Mouse (Mus musculus) MEL (cell line): ENCODE measurements around the gene Arhgef39. TPM values are rescaled to one million over a fixed set of nuclear protein-coding genes. Genes with fewer than 3 reads are reported as not detected.
A peak's percentile ranks its signal among the peaks of the same experiment; 100 is the strongest.

Source experiments
- DNase-seq: peaks from one replicate; pipeline ENCODE4 v3.0.0; 2011; ENCODE audit warnings: low read depth, low spot score
- H3K27ac ChIP-seq: 2 replicates; pipeline ENCODE4 v1.5.1; 2012; ENCODE audit warnings: low read depth, mild to moderate bottlenecking, control low read depth, low read length, moderate library complexity; ENCODE audit not compliant: control insufficient read depth
- H3K27me3 ChIP-seq, 2 experiments: fragments of 150-350 bp in 1 of 2; sonication (generic) in 1 of 2; 2 replicates each; pipeline ENCODE4 v1.6.1; 2012; ENCODE audit warnings: low read length in 2 of 2, mild to moderate bottlenecking in 2 of 2, improper control_type of control experiment in 1 of 2, moderate library complexity in 1 of 2; ENCODE audit not compliant: insufficient read depth in 2 of 2, control insufficient read depth in 1 of 2
- H3K36me3 ChIP-seq, 2 experiments: 2 replicates each; pipeline ENCODE4 v1.6.1; 2012 to 2014; ENCODE audit warnings: low read length in 2 of 2, improper control_type of control experiment in 1 of 2, inconsistent platforms in 1 of 2, mild to moderate bottlenecking in 1 of 2; ENCODE audit not compliant: insufficient read depth in 2 of 2, control insufficient read depth in 1 of 2
- H3K4me1 ChIP-seq, 2 experiments: fragments of 150-350 bp in 1 of 2; sonication (generic) in 1 of 2; 2 replicates each; pipeline ENCODE4 v1.6.1; 2012; ENCODE audit warnings: low read length in 2 of 2, improper control_type of control experiment in 1 of 2, mild to moderate bottlenecking in 1 of 2; ENCODE audit not compliant: insufficient read depth in 2 of 2, control insufficient read depth in 1 of 2
- H3K4me3 ChIP-seq, 2 experiments: fragments of 150-350 bp in 1 of 2; sonication (generic) in 1 of 2; 2 replicates each; pipeline ENCODE4 v1.5.1; 2012; ENCODE audit warnings: low read depth in 2 of 2, low read length in 2 of 2, mild to moderate bottlenecking in 2 of 2, moderate library complexity in 2 of 2, control low read depth in 1 of 2, improper control_type of control experiment in 1 of 2; ENCODE audit not compliant: control insufficient read depth in 1 of 2, insufficient read depth in 1 of 2
- H3K79me2 ChIP-seq: 2 replicates; pipeline ENCODE4 v1.6.1; 2012; ENCODE audit warnings: mild to moderate bottlenecking, low read length, moderate library complexity; ENCODE audit not compliant: control insufficient read depth, poor library complexity, insufficient read depth
- H3K9ac ChIP-seq: 2 replicates; pipeline ENCODE4 v1.6.1; 2012; ENCODE audit warnings: low read depth, mild to moderate bottlenecking, control low read depth, low read length, moderate library complexity; ENCODE audit not compliant: control insufficient read depth, poor library complexity, severe bottlenecking
- H3K9me3 ChIP-seq: fragments of 150-350 bp; sonication (generic); replicated peaks from 2 replicates; pipeline ENCODE4 v1.6.1; 2012; ENCODE audit warnings: mild to moderate bottlenecking, low read length, improper control_type of control experiment, moderate library complexity; ENCODE audit not compliant: insufficient read depth
- CHD2 ChIP-seq: IDR thresholded peaks from 2 replicates; pipeline ENCODE4 v1.6.1; 2011; ENCODE audit warnings: low read length, improper control_type of control experiment
- CTCF ChIP-seq, 3 experiments: IDR thresholded peaks in 2 of 3; conservative IDR thresholded peaks in 1 of 3; 2 replicates each; pipeline ENCODE4 v1.5.1; 2011 to 2012; ENCODE audit warnings: low read length in 3 of 3, low read depth in 2 of 3, mild to moderate bottlenecking in 2 of 3, improper control_type of control experiment in 1 of 3, inconsistent platforms in 1 of 3, mixed read lengths in 1 of 3, moderate library complexity in 1 of 3; ENCODE audit not compliant: control insufficient read depth in 1 of 3, insufficient read depth in 1 of 3, poor library complexity in 1 of 3, severe bottlenecking in 1 of 3
- E2F4 ChIP-seq: IDR thresholded peaks from 2 replicates; pipeline ENCODE4 v1.6.1; 2011; ENCODE audit warnings: low read depth, low read length, improper control_type of control experiment, borderline replicate concordance
- EP300 ChIP-seq, 2 experiments: IDR thresholded peaks; 2 replicates each; pipeline ENCODE4 v1.6.1; 2011; ENCODE audit warnings: improper control_type of control experiment in 2 of 2, low read length in 2 of 2, low read depth in 1 of 2, mild to moderate bottlenecking in 1 of 2
- ETS1 ChIP-seq: IDR thresholded peaks from 2 replicates; pipeline ENCODE4 v1.6.1; 2012; ENCODE audit warnings: low read depth, mild to moderate bottlenecking, inconsistent platforms, low read length, improper control_type of control experiment, moderate library complexity
- GABPA ChIP-seq: IDR thresholded peaks from 2 replicates; pipeline ENCODE4 v1.6.1; 2012; ENCODE audit warnings: low read depth, mild to moderate bottlenecking, inconsistent platforms, low read length, improper control_type of control experiment, moderate library complexity
- TAL1 ChIP-seq: IDR thresholded peaks from 2 replicates; pipeline ENCODE4 v1.6.1; 2012; ENCODE audit warnings: mild to moderate bottlenecking, inconsistent platforms, low read length, moderate library complexity, mixed read lengths
- TCF12 ChIP-seq: IDR thresholded peaks from 2 replicates; pipeline ENCODE4 v1.6.1; 2014; ENCODE audit warnings: low read depth, mild to moderate bottlenecking, inconsistent platforms, low read length, improper control_type of control experiment, moderate library complexity
- USF1 ChIP-seq: IDR thresholded peaks from 2 replicates; pipeline ENCODE4 v1.6.1; 2014; ENCODE audit warnings: low read depth, mild to moderate bottlenecking, inconsistent platforms, low read length, improper control_type of control experiment, moderate library complexity
- USF2 ChIP-seq, 2 experiments: IDR thresholded peaks; 2 replicates each; pipeline ENCODE4 v1.6.1; 2011 to 2012; ENCODE audit warnings: improper control_type of control experiment in 2 of 2, low read length in 2 of 2, borderline replicate concordance in 1 of 2, inconsistent platforms in 1 of 2, low read depth in 1 of 2, mild to moderate bottlenecking in 1 of 2; ENCODE audit not compliant: insufficient read depth in 1 of 2
- ZMIZ1 ChIP-seq: IDR thresholded peaks from 2 replicates; pipeline ENCODE4 v1.6.1; 2012; ENCODE audit warnings: low read depth, mild to moderate bottlenecking, inconsistent platforms, low read length, improper control_type of control experiment, moderate library complexity
- ZNF384 ChIP-seq: IDR thresholded peaks from 2 replicates; pipeline ENCODE4 v1.6.1; 2012; ENCODE audit warnings: low read depth, mild to moderate bottlenecking, inconsistent platforms, low read length, improper control_type of control experiment
- polyA plus RNA-seq, 2 experiments: library from polyadenylated mRNA; stranded (reverse) in 1 of 2; unstranded in 1 of 2; fragments of >175 nt in 1 of 2; fragments of >200 nt in 1 of 2; gene quantifications; 2 replicates each; pipeline versions ENCODE4 v1.2.1 to v1.2.4; 2012; ENCODE audit warnings: low replicate concordance in 2 of 2, low read depth in 1 of 2; ENCODE audit not compliant: insufficient read length in 2 of 2, insufficient read depth in 1 of 2, missing spikeins in 1 of 2
- total RNA-seq: library from RNA; depleted of rRNA; stranded (reverse); fragments of 300-350 nt; gene quantifications from 2 replicates; pipeline ENCODE4 v1.2.3, GENCODE M21; 2012

Arhgef39 gene
- total and polyA plus RNA-seq, 3 experiments: 26.3 to 56.7 TPM; not detected in 1

DNA sequence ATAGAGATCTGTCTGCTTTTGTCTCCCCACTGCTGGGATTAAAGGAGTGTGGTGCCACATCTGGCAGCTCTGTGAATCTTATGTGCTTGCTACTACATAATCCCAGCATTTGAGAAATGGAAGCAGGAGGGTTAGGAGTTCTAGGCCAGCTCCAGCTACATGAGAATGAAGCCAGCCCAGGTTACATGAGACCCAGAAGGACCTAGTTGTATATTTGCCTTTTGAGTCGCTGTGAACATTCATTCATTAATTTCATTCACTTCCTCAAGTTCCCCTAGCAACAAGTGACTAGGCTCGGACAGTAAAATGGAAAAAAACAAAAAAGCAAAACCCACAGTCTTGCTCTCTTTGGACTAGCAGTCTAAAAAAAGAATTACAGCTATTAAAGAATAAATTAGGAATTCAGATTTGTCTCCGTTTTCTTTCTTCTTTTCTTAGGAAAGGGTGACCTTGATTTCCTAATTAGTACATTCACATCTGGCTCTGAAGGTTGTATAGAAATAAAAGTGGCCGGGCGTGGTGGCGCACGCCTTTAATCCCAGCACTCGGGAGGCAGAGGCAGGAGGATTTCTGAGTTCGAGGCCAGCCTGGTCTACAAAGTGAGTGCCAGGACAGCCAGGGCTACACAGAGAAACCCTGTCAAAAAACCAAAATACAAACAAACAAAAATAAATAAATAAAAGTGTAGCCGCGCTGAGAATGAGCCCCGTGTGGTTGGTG, 7.2 kb downstream of the Arhgef39 start:
- Histone ChIP-seq H3K27me3 (no peaks in the 10 kb centered on the region), H3K79me2 (peaks cover 5% of the 10 kb centered on the region; the same call in 1 of the 2 replicates), H3K36me3 (no peaks in the 10 kb centered on the region), H3K27ac (peak overlapping the region; percentile 33; the same call in 1 of the 2 replicates), H3K4me3 (peak overlapping the region; percentile 16 to 45), H3K9me3 (no peaks in the 10 kb centered on the region), H3K9ac (peak overlapping the region; percentile 44), H3K4me1 (peaks cover 2 to 19% of the 10 kb centered on the region in 2 experiments; a peak in 2 of 4 replicates)
- DNase-seq: peak; percentile 70
- TF ChIP-seq CHD2 (peak; percentile 67; the same call in 1 of the 2 replicates), ETS1 (peak; percentile 26; the same call in 1 of the 2 replicates), ZNF384 (peak; percentile 46; the same call in 1 of the 2 replicates), USF1 (no peak)

DNA sequence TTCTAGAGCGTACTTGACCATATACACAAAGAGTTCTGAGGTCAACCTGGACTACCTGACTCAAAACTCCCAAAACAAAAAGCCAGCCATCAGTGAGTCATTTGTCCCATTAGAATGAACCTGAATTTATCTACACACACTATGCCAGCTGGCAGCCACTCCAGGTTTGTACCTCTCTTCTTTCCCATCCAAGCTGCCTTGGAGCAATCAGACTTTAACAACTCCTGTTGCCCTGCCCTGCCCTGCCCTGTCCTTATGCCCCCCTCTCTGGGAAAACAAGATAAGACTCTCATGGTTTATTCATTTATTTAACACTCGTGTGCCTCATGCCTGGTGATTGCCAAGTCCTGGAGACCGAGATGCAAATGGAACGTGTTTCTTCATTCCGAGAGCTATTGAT, 8.7 kb downstream of the Arhgef39 start:
- peaks cover 5% of the 10 kb centered on the region; the same call in 1 of the 2 replicates for H3K79me2 ChIP-seq
- no peaks in the 10 kb centered on the region for H3K27me3 ChIP-seq
- H3K9me3 ChIP-seq: no peaks in the 10 kb centered on the region
- H3K9ac ChIP-seq: no peak overlapping the region
- no peaks in the 10 kb centered on the region for H3K36me3 ChIP-seq
- TF ChIP-seq ETS1 (0 out of 2 replicates have a peak, but pooled peaks have one; percentile 21), TCF12 (no peak), USF2 (IDR thresholded peaks at IDR 0.05; ENCODE audit: borderline replicate concordance in 1 of 2, insufficient read depth in 1 of 2, low read depth in 1 of 2, low read length in 2 of 2) (no peak), EP300 (IDR thresholded peaks at IDR 0.05; ENCODE audit: low read depth in 1 of 2, low read length in 2 of 2) (0 out of 4 replicates have a peak, but pooled peaks of 1 of the 2 experiments have one; percentile 26), E2F4 (no peak), ZMIZ1 (no peak), CTCF (IDR thresholded peaks at IDR 0.05 in 2 of 3, conservative IDR thresholded peaks at IDR 0.05 in 1 of 3; ENCODE audit: control insufficient read depth in 1 of 3, insufficient read depth in 1 of 3, low read depth in 2 of 3, low read length in 3 of 3, poor library complexity in 1 of 3, severe bottlenecking in 1 of 3) (no peak), TAL1 (peak; percentile 81), GABPA (no peak)
- H3K4me3 ChIP-seq: no peak overlapping the region
- H3K27ac ChIP-seq: no peak overlapping the region
- peak; percentile 43 for DNase-seq
- peaks cover 2 to 19% of the 10 kb centered on the region in 2 experiments; a peak in 2 of 4 replicates for H3K4me1 ChIP-seq
